Mouse (Mus musculus): ENCODE results near the gene Thbd. TPM values are rescaled to one million over a fixed set of nuclear protein-coding genes. Genes with fewer than 3 reads are reported as not detected.

Thbd gene
- 27.4 TPM for polyA plus RNA-seq (2014; fragmentation: Illumina TruSeq; extraction: RNeasy Lipid Tissue Mini Kit (QIAGEN cat#74804); ENCODE audit: low read depth, low replicate concordance)

GRCm38 (mm10) chr2:148407870-148408760 is at the start of gene Thbd:
Gene Thbd (minus strand): TSS chr2:148408188.

GRCm38 (mm10) chr2:148443249-148443958 is 35.4 kb upstream of the Thbd start, which contains the start of gene Cd93:
Gene Cd93 (minus strand): TSS chr2:148443563.

GRCm38 (mm10) chr2:148395131-148396051 is 12.6 kb downstream of the Thbd start, which contains the start of gene Sstr4:
Gene Sstr4 (plus strand): TSS chr2:148395344.

Other genes with a start within 250 kb of the Thbd start
- not detected for gene Sstr4, start 12.8 kb downstream of the Thbd start, polyA plus RNA-seq (2014; fragmentation: Illumina TruSeq; extraction: RNeasy Lipid Tissue Mini Kit (QIAGEN cat#74804); ENCODE audit: low read depth, low replicate concordance)
- gene Cd93, start 35.4 kb upstream of the Thbd start, polyA plus RNA-seq (2014; fragmentation: Illumina TruSeq; extraction: RNeasy Lipid Tissue Mini Kit (QIAGEN cat#74804); ENCODE audit: low read depth, low replicate concordance) = 20.2 TPM